In the genomic region with DNA sequence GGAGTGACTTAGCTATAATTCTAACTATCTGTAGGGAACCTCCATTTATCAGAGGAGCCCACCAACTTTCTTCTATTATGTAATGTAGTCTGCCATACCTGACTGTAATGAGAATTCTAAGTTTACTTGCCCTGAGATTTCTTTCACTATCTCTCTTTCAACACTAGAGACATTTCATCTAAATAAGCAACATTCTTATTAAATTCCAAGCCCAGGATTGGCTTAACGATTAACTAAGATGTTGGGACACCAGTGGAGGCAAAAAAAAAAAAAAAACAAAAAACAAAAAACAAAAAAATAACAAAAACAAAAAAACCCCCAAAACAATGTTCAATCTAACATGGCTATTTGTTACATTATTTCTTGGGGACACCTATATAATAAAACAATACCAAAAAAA, we compare ENCODE assay signal across 22 mouse cellular contexts.
"Had no signal": no experiment of that assay in that cellular context is flagged by ENCODE, and none has a peak within 500 bp of the region (broad histone marks: within the 10 kb centered on the region; RNA-seq: fewer than 3 reads in every experiment).

No protein-coding gene starts in this region.

- H3K36me3 ChIP-seq: heart, embryonic 15.5 days; hindbrain, embryonic 15.5 days had no signal

- H3K4me2 ChIP-seq: heart, embryonic 11.5 days; heart, embryonic 13.5 days; heart, embryonic 15.5 days; hindbrain, embryonic 13.5 days; hindbrain, embryonic 15.5 days; limb, embryonic 13.5 days; limb, embryonic 15.5 days had no signal

- H3K27me3 ChIP-seq: heart, embryonic 13.5 days; heart, embryonic 15.5 days; hindbrain, embryonic 13.5 days; hindbrain, embryonic 15.5 days; limb, embryonic 13.5 days; limb, embryonic 15.5 days had no signal

- H3K9ac ChIP-seq: heart, embryonic 13.5 days; heart, embryonic 15.5 days; hindbrain, embryonic 13.5 days; hindbrain, embryonic 15.5 days; limb, embryonic 13.5 days; limb, embryonic 15.5 days had no signal

- H3K4me3 ChIP-seq: gastrocnemius, adult 2 months; heart, adult 2 months; heart, embryonic 13.5 days; heart, embryonic 15.5 days; hindbrain, embryonic 13.5 days; hindbrain, embryonic 15.5 days; limb, embryonic 13.5 days; limb, embryonic 15.5 days had no signal

- H3K27ac ChIP-seq: gastrocnemius, adult 2 months; heart, adult 2 months; heart, embryonic 13.5 days; heart, embryonic 15.5 days; hindbrain, embryonic 13.5 days; hindbrain, embryonic 15.5 days; hindbrain, postnatal 0 days; limb, embryonic 13.5 days; limb, embryonic 15.5 days had no signal

- DNase-seq: gastrocnemius, adult 2 months; gastrocnemius, postnatal 10 days; gastrocnemius, postnatal 25 days; heart, adult 2 months; heart, postnatal 14 days; heart, postnatal 36 days; kidney, adult 11 months; kidney, postnatal 10 days; kidney, postnatal 25 days; layer of hippocampus, adult 9-11 months; layer of hippocampus, postnatal 36 days; left cerebral cortex, postnatal 4 days; lung, adult 2 months had no signal

- H3K9me3 ChIP-seq: heart, embryonic 13.5 days; heart, embryonic 15.5 days; hindbrain, embryonic 13.5 days; hindbrain, embryonic 15.5 days; limb, embryonic 15.5 days had no signal

- ATAC-seq: hindbrain, postnatal 0 days; intestine, embryonic 16.5 days had no signal
